Mouse (Mus musculus): ENCODE data around the gene Actg1. TPM values are rescaled to one million over a fixed set of nuclear protein-coding genes. Genes with fewer than 3 reads are reported as not detected.
A peak's percentile ranks its signal among the peaks of the same experiment; 100 is the strongest.

The Actg1 gene
- polyA plus RNA-seq, 1 experiment from 2014 or later, result 2,926 TPM

DNA sequence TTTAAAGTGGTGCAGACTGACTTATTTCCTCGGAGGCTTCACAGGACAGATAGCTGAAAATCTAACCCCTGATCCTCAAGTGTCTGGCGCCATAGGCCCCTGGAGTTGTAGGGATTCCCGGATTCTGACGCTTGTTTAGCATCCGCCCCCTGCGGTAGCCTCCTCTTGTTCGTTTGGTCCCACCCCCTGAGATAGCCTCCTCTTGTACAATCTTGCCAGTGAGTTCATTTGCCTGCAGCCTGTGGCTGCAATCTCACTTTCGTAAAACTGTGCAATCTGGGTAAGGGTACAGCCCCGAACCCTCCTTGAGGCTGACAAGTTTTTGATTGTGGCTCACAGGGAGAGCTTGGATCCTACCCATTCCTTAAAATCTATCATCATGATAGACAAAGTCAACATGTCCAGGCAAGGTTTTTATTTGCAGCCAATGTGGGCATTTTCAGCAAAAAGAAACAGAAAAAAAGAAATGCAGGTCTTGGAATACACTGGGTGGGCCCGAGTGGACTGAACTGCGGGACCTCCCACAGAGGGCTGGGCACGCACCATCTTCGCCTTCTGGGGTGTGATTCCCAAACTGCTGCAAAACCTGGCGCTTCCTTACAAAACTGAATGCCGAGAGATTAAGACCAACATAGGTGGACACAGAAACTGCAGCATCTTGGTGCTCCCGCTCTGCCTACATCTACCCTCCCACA, 33.5 kb downstream of the Actg1 start:
- H3K4me3 ChIP-seq (ENCODE audit: low read depth, low read length), result peak overlapping the region; percentile 59
- H3K4me2 ChIP-seq, result peak overlapping the region; percentile 89
- no peaks in the 10 kb centered on the region for H3K9me3 ChIP-seq (ENCODE audit: low read depth, low read length)
- WGBS, result 39% methylated on average over 16 of the region's 16 CpGs
- H3K9ac ChIP-seq, result peak overlapping the region; percentile 83
- H3K4me1 ChIP-seq (ENCODE audit: insufficient read depth), result peaks cover 34% of the 10 kb centered on the region
- no peak for TF ChIP-seq CTCF (IDR thresholded peaks at IDR 0.05; ENCODE audit: low read depth)
- H3K27me3 ChIP-seq (ENCODE audit: insufficient read depth, low read length), result no peaks in the 10 kb centered on the region
- no peaks in the 10 kb centered on the region for H3K36me3 ChIP-seq (ENCODE audit: insufficient read depth)
- peak overlapping the region; percentile 99 for H3K27ac ChIP-seq (ENCODE audit: low read depth)
- no peak for ATAC-seq (ENCODE audit: insufficient read depth)
- DNase-seq, result peak; percentile 35

- H3K4me3 ChIP-seq (ENCODE audit: low read depth, low read length), result no peak overlapping the region
- peak; percentile 23 for DNase-seq
These were observed 34.2 kb downstream of the Actg1 start for GRCm38 (mm10) chr11:120313906-120314685.

GRCm38 (mm10) chr11:120312069-120312468, 36.3 kb downstream of the Actg1 start:
- peaks cover 38% of the 10 kb centered on the region for H3K4me1 ChIP-seq (ENCODE audit: insufficient read depth)
- ATAC-seq (ENCODE audit: insufficient read depth) (no peak), DNase-seq (peak; percentile 9)
- H3K9me3 ChIP-seq (ENCODE audit: low read depth, low read length), result no peaks in the 10 kb centered on the region
- WGBS, result 59% methylated on average over 6 of the region's 6 CpGs
- H3K27ac ChIP-seq (ENCODE audit: low read depth), result peak overlapping the region; percentile 97
- H3K9ac ChIP-seq, result peak overlapping the region; percentile 64; the same call in 1 of the 2 replicates
- H3K27me3 ChIP-seq (ENCODE audit: insufficient read depth, low read length), result peaks cover 7% of the 10 kb centered on the region; the same call in 1 of the 2 replicates
- H3K4me3 ChIP-seq (ENCODE audit: low read depth, low read length), result no peak overlapping the region
- H3K4me2 ChIP-seq, result peak overlapping the region; percentile 75
- TF ChIP-seq CTCF (IDR thresholded peaks at IDR 0.05; ENCODE audit: low read depth), result no peak
- H3K36me3 ChIP-seq (ENCODE audit: insufficient read depth), result no peaks in the 10 kb centered on the region

More at GRCm38 (mm10) chr11:120313906-120314685, 34.2 kb downstream of the Actg1 start:
- Histone ChIP-seq H3K27me3 (ENCODE audit: insufficient read depth, low read length) (peaks cover under 1% of the 10 kb centered on the region; the same call in 1 of the 2 replicates), H3K9me3 (ENCODE audit: low read depth, low read length) (no peaks in the 10 kb centered on the region), H3K27ac (ENCODE audit: low read depth) (peak overlapping the region; percentile 71), H3K4me2 (no peak overlapping the region), H3K9ac (no peak overlapping the region), H3K36me3 (ENCODE audit: insufficient read depth) (no peaks in the 10 kb centered on the region), H3K4me1 (ENCODE audit: insufficient read depth) (peaks cover 34% of the 10 kb centered on the region)
- ATAC-seq (ENCODE audit: insufficient read depth), result no peak
- no peak for TF ChIP-seq CTCF (IDR thresholded peaks at IDR 0.05; ENCODE audit: low read depth)
- WGBS, result 46% methylated on average over 6 of the region's 6 CpGs

GRCm38 (mm10) chr11:120311561-120311960, 36.8 kb downstream of the Actg1 start:
- ATAC-seq (ENCODE audit: insufficient read depth), result peak; percentile 5; the same call in 1 of the 2 replicates
- peaks cover 39% of the 10 kb centered on the region for H3K4me1 ChIP-seq (ENCODE audit: insufficient read depth)

GRCm38 (mm10) chr11:120310813-120311312, 37.5 kb downstream of the Actg1 start:
- TF ChIP-seq CTCF (IDR thresholded peaks at IDR 0.05; ENCODE audit: low read depth), result peak; percentile 19; the same call in 1 of the 2 replicates
- Histone ChIP-seq H3K27me3 (ENCODE audit: insufficient read depth, low read length) (peaks cover 7% of the 10 kb centered on the region; the same call in 1 of the 2 replicates), H3K27ac (ENCODE audit: low read depth) (peak overlapping the region; percentile 97), H3K36me3 (ENCODE audit: insufficient read depth) (no peaks in the 10 kb centered on the region), H3K9me3 (ENCODE audit: low read depth, low read length) (no peaks in the 10 kb centered on the region), H3K4me3 (ENCODE audit: low read depth, low read length) (peak overlapping the region; percentile 29), H3K4me2 (peak overlapping the region; percentile 75), H3K4me1 (ENCODE audit: insufficient read depth) (peaks cover 43% of the 10 kb centered on the region), H3K9ac (peak overlapping the region; percentile 64)
- DNase-seq, result peak; percentile 98
- 2% methylated on average over 45 of the region's 45 CpGs for WGBS
- ATAC-seq (ENCODE audit: insufficient read depth), result peak; percentile 89

More at GRCm38 (mm10) chr11:120311561-120311960, 36.8 kb downstream of the Actg1 start:
- no peaks in the 10 kb centered on the region for H3K9me3 ChIP-seq (ENCODE audit: low read depth, low read length)
- H3K27ac ChIP-seq (ENCODE audit: low read depth), result peak overlapping the region; percentile 97
- peaks cover 7% of the 10 kb centered on the region; the same call in 1 of the 2 replicates for H3K27me3 ChIP-seq (ENCODE audit: insufficient read depth, low read length)
- WGBS, result 40% methylated on average over 10 of the region's 10 CpGs
- peak overlapping the region; percentile 29 for H3K4me3 ChIP-seq (ENCODE audit: low read depth, low read length)
- no peaks in the 10 kb centered on the region for H3K36me3 ChIP-seq (ENCODE audit: insufficient read depth)
- H3K4me2 ChIP-seq, result peak overlapping the region; percentile 75
- peak overlapping the region; percentile 64 for H3K9ac ChIP-seq
- no peak for TF ChIP-seq CTCF (IDR thresholded peaks at IDR 0.05; ENCODE audit: low read depth)
- peak; percentile 67 for DNase-seq

DNA sequence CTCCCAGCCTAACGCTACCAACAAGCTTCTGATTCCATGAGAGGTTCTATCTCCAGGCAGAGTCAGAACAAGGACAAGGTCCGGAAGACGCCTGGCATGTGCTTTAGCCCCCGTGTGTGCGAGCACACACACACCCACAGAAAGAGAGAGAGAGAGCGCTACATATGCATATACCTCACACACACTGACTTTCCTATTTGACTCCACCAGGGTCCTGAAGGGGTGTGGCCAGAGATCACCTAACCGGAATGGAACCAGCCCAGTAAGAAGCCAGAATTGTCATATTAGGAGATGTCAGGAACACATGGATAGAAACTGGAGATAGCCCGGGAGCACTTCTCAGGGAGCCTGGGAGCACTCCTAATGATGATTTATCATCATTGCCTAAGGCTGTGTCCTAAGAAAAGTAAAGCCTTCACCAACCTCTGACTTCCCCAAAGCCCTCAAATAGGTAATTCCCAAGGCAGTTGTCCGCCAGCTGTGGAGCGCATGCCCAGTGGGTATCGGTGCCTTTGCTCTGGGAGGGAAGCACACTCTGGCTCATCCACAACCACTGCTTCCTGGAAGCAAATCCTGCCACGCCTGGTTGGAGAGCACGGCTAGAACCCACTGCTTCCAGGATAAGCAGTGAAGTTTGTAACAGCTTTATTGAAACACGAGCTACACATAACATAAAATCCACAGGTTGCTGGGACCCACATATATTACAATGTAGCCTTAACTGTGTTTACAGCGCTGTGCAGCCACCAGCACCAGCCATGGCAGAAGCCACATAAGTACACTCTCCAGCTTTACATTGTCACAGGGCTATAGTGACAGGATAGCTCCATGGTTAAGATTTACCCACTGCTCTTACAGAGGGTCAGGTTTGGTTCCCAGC, 39.7 kb downstream of the Actg1 start:
- Histone ChIP-seq H3K9ac (no peak overlapping the region), H3K4me2 (peak overlapping the region; percentile 37), H3K4me3 (ENCODE audit: low read depth, low read length) (no peak overlapping the region), H3K27ac (ENCODE audit: low read depth) (no peak overlapping the region), H3K36me3 (ENCODE audit: insufficient read depth) (no peaks in the 10 kb centered on the region), H3K27me3 (ENCODE audit: insufficient read depth, low read length) (peaks cover 7% of the 10 kb centered on the region; the same call in 1 of the 2 replicates), H3K4me1 (ENCODE audit: insufficient read depth) (peaks cover 43% of the 10 kb centered on the region), H3K9me3 (ENCODE audit: low read depth, low read length) (no peaks in the 10 kb centered on the region)
- no peak for TF ChIP-seq CTCF (IDR thresholded peaks at IDR 0.05; ENCODE audit: low read depth)
- ATAC-seq (ENCODE audit: insufficient read depth), result no peak
- whole genome bisulfite sequencing, result 54% methylated on average over 15 of the region's 15 CpGs
- DNase-seq, result no peak
